Mouse (Mus musculus) cerebellum, adult 2 months (tissue): Measurements from ENCODE around the gene Capza2. TPM values are rescaled to one million over a fixed set of nuclear protein-coding genes. Genes with fewer than 3 reads are reported as not detected.
"Not testable (repeated sequence)": the region's sequence is repeated elsewhere in the genome, so short reads cannot be mapped to it uniquely, and the experiment has no call there.

Source experiments
- DNase-seq, 2 experiments: peaks; one replicate each; pipeline ENCODE4 v3.0.0; 2021
- H3K27ac ChIP-seq: fragments of 200-500 bp; 2 replicates; pipeline ENCODE4 v1.5.1; 2012; ENCODE audit warnings: low read length, control low read depth, inconsistent platforms; ENCODE audit not compliant: insufficient read depth
- H3K27me3 ChIP-seq: fragments of 200-500 bp; 2 replicates; pipeline ENCODE4 v1.6.1; 2012; ENCODE audit warnings: inconsistent platforms, mild to moderate bottlenecking, low read length, moderate library complexity; ENCODE audit not compliant: control insufficient read depth, insufficient read depth
- H3K4me1 ChIP-seq: fragments of 200-500 bp; 2 replicates; pipeline ENCODE4 v1.6.1; 2011; ENCODE audit warnings: low read length; ENCODE audit not compliant: control insufficient read depth, insufficient read depth
- H3K4me3 ChIP-seq: fragments of 200-500 bp; replicated peaks from 2 replicates; pipeline ENCODE3; 2011; ENCODE audit warnings: mild to moderate bottlenecking, low read depth, low read length, control low read depth; ENCODE audit not compliant: insufficient read depth
- CTCF ChIP-seq: fragments of 200-500 bp; IDR thresholded peaks from 2 replicates; pipeline ENCODE4 v1.5.1; 2011; ENCODE audit warnings: low read depth, mild to moderate bottlenecking, control low read depth, low read length, moderate library complexity, borderline replicate concordance; ENCODE audit not compliant: insufficient read depth
- POLR2A ChIP-seq: fragments of 200-500 bp; IDR thresholded peaks from 2 replicates; pipeline ENCODE4 v1.6.1; 2011; ENCODE audit warnings: low read length, control low read depth, borderline replicate concordance; ENCODE audit not compliant: insufficient read depth
- WGBS: fragments of 180-500 bp; shearing (Covaris S2); methylation state at CpG from one replicate; pipeline ENCODE4 v1.1.7; 2018; 5-methylcytosine and 5-hydroxymethylcytosine counted together
- polyA plus RNA-seq: library from polyadenylated mRNA; depleted of rRNA; stranded (reverse); fragments of >200 nt; gene quantifications from 2 replicates; pipeline ENCODE4 v1.2.3, GENCODE M21; 2012; rRNA removed

Gene Capza2
- polyA plus RNA-seq, 1 experiment: 124 TPM

GRCm38 (mm10) chr6:17700936-17701612 lies 65.0 kb downstream of the Capza2 start:
- Histone ChIP-seq H3K27ac (no peak overlapping the region), H3K4me3 (no peak overlapping the region), H3K27me3 (no peaks in the 10 kb centered on the region), H3K4me1 (no peaks in the 10 kb centered on the region)
- TF ChIP-seq POLR2A: no peak
- TF ChIP-seq CTCF: no peak
- 49% methylated on average over 7 of the region's 7 CpGs for WGBS
- no peak for DNase-seq

- not testable (repeated sequence) for H3K4me3 ChIP-seq, H3K4me1 ChIP-seq, H3K27me3 ChIP-seq, H3K27ac ChIP-seq, DNase-seq
- 88% methylated on average over 1 of the region's 1 CpGs for WGBS
Observed at GRCm38 (mm10) chr6:17704038-17704437, 68.0 kb downstream of the Capza2 start.

- 66% methylated on average over 3 of the region's 3 CpGs for WGBS
- DNase-seq: no peak
Observed at GRCm38 (mm10) chr6:17705973-17706372, 69.9 kb downstream of the Capza2 start.

More at GRCm38 (mm10) chr6:17705973-17706372, 69.9 kb downstream of the Capza2 start:
- no peak overlapping the region for H3K4me3 ChIP-seq
- no peaks in the 10 kb centered on the region for H3K27me3 ChIP-seq
- TF ChIP-seq CTCF (no peak), POLR2A (no peak)
- H3K4me1 ChIP-seq: no peaks in the 10 kb centered on the region
- no peak overlapping the region for H3K27ac ChIP-seq

Other genes starting within 250 kb of the Capza2 start
- gene Met, start 172.4 kb upstream of the Capza2 start, polyA plus RNA-seq: 0.44 TPM in 2 replicates
- 23.8 and 28.2 TPM in 2 replicates for gene St7, start 56.7 kb downstream of the Capza2 start, polyA plus RNA-seq